Mouse (Mus musculus) small intestine, adult 2 months (tissue): Measurements from ENCODE around the gene Ndufs2. TPM values are rescaled to one million over a fixed set of nuclear protein-coding genes. Genes with fewer than 3 reads are reported as not detected.

Experiments
- H3K27ac ChIP-seq: fragments of 200-500 bp; 2 replicates; pipeline ENCODE4 v1.5.1; 2012; ENCODE audit warnings: low read depth, low read length, control low read depth, inconsistent platforms; ENCODE audit not compliant: insufficient read depth
- H3K27me3 ChIP-seq: fragments of 200-500 bp; 2 replicates; pipeline ENCODE4 v1.6.1; 2012; ENCODE audit warnings: mild to moderate bottlenecking, moderate library complexity, low read length, inconsistent platforms; ENCODE audit not compliant: control insufficient read depth, insufficient read depth
- H3K36me3 ChIP-seq: fragments of 200-500 bp; 2 replicates; pipeline ENCODE4 v1.6.1; 2012; ENCODE audit warnings: mild to moderate bottlenecking, low read length, control low read depth, inconsistent platforms; ENCODE audit not compliant: control insufficient read depth, insufficient read depth
- H3K4me1 ChIP-seq: fragments of 200-500 bp; 2 replicates; pipeline ENCODE4 v1.6.1; 2012; ENCODE audit warnings: low read length, inconsistent platforms, mixed read lengths; ENCODE audit not compliant: control insufficient read depth, insufficient read depth, insufficient read length
- H3K4me3 ChIP-seq: fragments of 200-500 bp; 2 replicates; pipeline ENCODE4 v1.5.1; 2012; ENCODE audit warnings: low read depth, mild to moderate bottlenecking, control low read depth, inconsistent platforms, low read length, moderate library complexity
- CTCF ChIP-seq: fragments of 200-500 bp; IDR thresholded peaks from 2 replicates; pipeline ENCODE4 v1.5.1; 2012; ENCODE audit warnings: low read depth, mild to moderate bottlenecking, control low read depth, inconsistent platforms, low read length, moderate library complexity, mixed read lengths; ENCODE audit not compliant: insufficient replicate concordance, insufficient read length; ENCODE audit errors: extremely low read depth
- POLR2A ChIP-seq: fragments of 200-500 bp; IDR thresholded peaks from 2 replicates; pipeline ENCODE4 v1.6.1; 2012; ENCODE audit warnings: low read depth, mild to moderate bottlenecking, control low read depth, inconsistent platforms, low read length, moderate library complexity
- whole genome bisulfite sequencing: fragments of 180-500 bp; shearing (Covaris S2); methylation state at CpG from one replicate; pipeline ENCODE4 v1.1.7; 2018; 5-methylcytosine and 5-hydroxymethylcytosine counted together
- polyA plus RNA-seq: library from polyadenylated mRNA; depleted of rRNA; stranded (reverse); fragments of >200 nt; gene quantifications from 2 replicates; pipeline ENCODE4 v1.2.3, GENCODE M21; 2012

Gene Ndufs2
- polyA plus RNA-seq, 1 experiment: 116 TPM

DNA sequence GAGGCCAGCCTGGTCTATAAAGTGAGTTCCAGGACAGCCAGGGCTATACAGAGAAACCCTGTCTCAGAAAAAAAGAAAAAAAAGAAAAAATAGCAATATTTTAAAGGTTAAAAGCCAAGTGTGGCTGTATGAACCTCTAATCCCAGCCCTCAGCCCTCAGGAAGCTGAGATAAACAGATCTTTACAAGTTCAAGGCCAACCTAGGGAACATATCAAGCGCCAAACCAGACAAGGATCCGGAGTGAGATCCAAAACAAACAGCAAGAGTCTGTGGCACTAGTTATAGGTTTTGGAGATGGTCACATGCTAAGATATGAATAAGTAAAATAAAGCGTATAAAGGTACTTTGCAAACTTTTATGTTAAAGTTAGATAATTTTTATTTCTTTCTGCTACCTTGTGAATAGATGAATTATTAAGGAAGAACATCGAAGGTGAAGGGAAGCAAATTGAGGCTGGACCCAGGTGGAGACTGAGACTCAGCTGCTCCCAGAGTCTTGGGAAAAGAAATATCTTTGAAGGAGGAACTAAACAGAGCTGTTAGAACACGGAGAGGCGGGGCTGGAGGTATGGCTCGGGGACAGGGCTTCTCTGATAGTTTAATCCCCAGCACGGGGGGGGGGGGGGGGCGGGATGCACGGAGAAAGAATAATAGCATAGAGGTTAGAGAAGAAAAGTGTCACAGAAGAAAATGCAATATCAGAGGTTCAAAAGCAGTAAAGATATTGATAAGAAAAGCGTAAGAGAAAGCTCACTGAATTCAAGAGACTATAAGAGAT is 47.5 kb downstream of the Ndufs2 start:
- Histone ChIP-seq H3K27ac (0 out of 2 replicates have a peak overlapping the region, but pooled peaks have one; percentile 17), H3K27me3 (no peaks in the 10 kb centered on the region), H3K4me3 (no peak overlapping the region), H3K4me1 (peaks cover 8% of the 10 kb centered on the region; the same call in 1 of the 2 replicates), H3K36me3 (no peaks in the 10 kb centered on the region)
- TF ChIP-seq POLR2A (no peak), CTCF (no peak)
- 28% methylated on average over 11 of the region's 11 CpGs for WGBS

DNA sequence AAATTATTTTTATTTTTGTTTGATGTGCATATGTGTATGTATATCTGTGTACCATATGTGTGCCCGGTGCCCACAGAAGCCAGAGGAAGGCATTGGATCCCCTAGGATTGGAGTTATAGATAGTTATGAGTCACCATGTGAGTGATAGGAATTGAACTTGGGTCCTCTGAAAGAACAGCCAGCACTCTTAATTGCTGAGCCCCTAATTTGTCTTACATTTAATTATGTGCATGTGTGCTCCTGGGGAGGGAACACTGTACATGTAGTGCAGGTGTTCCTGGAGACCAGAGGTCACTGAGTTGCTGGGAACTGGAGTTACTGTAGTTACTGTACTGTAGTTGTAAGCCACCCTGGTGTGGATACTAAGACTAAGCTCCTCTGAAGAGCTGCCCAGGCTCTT is 50.4 kb downstream of the Ndufs2 start:
- Histone ChIP-seq H3K27me3 (peaks cover 5% of the 10 kb centered on the region; the same call in 1 of the 2 replicates), H3K36me3 (no peaks in the 10 kb centered on the region), H3K4me1 (peaks cover 11% of the 10 kb centered on the region), H3K4me3 (no peak overlapping the region), H3K27ac (0 out of 2 replicates have a peak overlapping the region, but pooled peaks have one; percentile 2)
- TF ChIP-seq CTCF (no peak), POLR2A (no peak)
- WGBS: 71% methylated on average over 1 of the region's 1 CpGs

DNA sequence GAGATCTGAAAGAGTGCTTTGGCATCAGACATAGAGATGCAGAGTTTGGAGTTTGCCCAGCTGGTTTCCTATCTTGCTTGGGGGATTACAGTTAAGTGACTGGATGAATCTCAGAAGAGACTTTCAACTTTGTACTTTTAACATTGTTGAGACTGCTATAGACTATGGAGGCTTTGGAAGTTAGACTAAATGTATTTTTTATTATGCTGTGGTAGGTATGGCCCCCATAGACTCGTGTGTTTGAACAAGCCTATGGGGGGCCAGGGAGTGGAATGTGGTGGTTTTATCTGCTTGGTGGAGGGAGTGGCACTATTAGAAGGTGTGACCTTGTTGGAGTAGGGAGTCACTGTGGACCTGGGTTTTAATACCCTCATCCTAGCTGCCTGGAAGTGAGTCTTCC is 51.7 kb downstream of the Ndufs2 start:
- TF ChIP-seq POLR2A: no peak
- no peak for TF ChIP-seq CTCF

DNA sequence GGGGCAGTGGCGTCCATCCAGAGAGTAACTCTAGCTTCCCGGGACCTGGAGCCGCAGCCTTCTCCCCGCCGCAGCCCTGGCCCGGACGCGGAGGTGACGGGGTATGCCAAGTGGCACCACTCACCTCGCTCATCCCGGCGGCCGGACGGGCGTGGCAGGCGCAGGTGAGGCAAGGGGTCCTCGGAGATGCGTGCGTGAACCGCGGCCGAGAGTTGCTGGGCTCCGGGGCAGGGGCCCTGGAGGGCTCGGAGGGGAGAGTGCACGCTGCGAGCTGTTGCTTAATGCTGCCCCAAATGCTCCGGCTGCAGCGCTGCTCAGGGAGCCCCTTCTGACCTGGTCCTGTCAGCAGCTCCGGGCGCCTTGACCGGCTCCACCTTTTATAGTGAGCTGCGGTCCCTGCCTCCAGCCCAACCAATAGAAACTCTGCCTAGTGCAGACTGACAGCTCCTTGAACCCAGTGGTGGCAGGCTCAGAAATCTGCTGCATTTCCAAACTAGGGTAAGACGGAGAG is 55.2 kb downstream of the Ndufs2 start, which contains the start of gene Pcp4l1:
Gene Pcp4l1 (minus strand): TSS at position 382 of the 511 bp plus-strand sequence.
- H3K27me3 ChIP-seq: peaks cover 25% of the 10 kb centered on the region
- 1% methylated on average over 33 of the region's 33 CpGs for WGBS
- no peak within 1 kb of the TSS for H3K27ac ChIP-seq

More for the DNA sequence above, 51.7 kb downstream of the Ndufs2 start:
- Histone ChIP-seq H3K27me3 (peaks cover 14% of the 10 kb centered on the region), H3K4me1 (peaks cover 13% of the 10 kb centered on the region), H3K36me3 (no peaks in the 10 kb centered on the region), H3K4me3 (no peak overlapping the region), H3K27ac (peak overlapping the region; percentile 88)
- 23% methylated on average over 1 of the region's 1 CpGs for WGBS

DNA sequence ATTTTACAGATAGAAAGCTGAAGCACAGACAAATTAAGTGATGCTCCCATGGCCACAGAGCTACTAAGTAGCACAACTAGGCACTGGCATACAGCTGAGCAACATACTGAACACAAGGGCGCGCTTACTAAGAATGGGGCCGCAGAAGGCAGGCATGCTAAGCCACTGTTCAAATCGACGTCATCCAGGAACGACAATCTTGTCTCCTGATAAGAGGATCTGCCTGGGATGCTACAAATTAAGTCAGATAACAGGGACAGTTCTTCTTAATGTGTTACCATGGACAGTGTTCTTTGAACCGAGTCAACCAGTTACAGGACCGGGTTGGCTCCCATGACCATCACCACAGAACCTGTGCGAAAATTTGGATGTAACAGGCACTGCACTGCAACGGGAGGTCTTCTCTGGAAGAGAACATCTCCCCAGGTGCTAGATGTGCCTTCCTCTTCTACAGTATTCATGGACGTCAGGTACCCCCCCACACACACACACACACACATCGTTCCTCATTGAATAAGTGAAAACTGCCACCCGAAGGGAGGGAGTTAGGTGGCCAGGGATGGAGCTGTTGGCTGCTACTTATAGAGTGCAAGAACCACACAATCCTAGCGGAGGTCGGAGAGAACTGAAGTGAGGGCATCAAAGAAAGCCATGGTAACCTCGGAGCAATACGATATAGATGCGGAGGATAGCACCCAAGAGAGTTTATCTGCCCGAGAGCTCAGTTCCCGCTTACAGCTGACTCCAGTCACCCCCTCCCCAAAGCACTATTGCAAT is 56.0 kb downstream of the Ndufs2 start:
- H3K36me3 ChIP-seq: no peaks in the 10 kb centered on the region
- no peak for TF ChIP-seq CTCF
- no peak for TF ChIP-seq POLR2A
- peaks cover 16% of the 10 kb centered on the region for H3K4me1 ChIP-seq
- H3K27me3 ChIP-seq: peaks cover 25% of the 10 kb centered on the region
- no peak overlapping the region for H3K27ac ChIP-seq
- WGBS: 21% methylated on average over 20 of the region's 20 CpGs
- peak overlapping the region; percentile 60 for H3K4me3 ChIP-seq

More for the DNA sequence above, 55.2 kb downstream of the Ndufs2 start, which contains the start of gene Pcp4l1:
- Histone ChIP-seq H3K4me1 (peaks cover 16% of the 10 kb centered on the region), H3K36me3 (no peaks in the 10 kb centered on the region), H3K4me3 (peak within 1 kb of the TSS; percentile 60)
- TF ChIP-seq CTCF (no peak), POLR2A (peak; percentile 52)

DNA sequence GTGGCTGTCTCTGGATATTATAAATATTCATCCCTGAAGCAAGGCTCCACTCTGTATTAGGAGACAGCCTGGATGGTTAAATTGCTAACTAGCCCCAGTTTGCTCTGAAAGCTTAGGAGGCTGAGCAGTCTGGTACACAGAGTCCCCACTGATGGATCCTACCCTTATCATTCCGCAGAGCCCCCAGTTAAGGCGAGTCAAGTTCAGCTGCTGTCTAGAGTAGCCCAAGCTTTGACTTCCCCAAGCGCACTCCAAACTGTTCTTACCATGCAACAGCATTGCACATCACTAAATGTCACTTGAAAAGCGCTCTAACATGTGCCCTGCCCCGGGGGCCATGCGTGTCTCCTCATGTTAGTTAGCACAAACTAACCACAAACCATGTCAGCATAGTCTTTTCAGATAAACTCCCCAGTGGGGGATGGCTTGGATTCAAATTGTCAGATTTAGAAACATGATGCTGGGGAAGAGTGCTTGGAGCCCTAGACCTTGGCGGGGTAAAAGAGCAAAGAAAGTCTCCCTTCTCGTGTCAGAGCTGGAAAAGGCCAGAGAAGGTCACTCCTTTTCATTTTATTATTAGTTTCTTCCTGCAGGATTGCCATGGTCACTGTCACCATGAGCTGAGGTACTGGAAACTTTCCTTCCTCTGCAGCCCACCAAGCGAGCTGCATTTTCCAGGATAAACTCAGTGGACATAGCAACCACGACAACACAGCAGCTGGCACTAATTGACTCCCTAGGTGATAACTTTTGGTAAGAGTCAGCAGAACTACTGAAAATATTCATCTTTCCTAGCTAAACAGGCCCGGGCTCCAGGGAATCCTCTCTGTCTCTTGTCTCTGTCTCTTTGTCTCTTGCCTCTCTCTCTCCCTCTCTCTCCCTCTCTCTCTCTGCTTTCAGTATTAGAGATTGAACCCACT is 57.0 kb downstream of the Ndufs2 start:
- WGBS: 60% methylated on average over 11 of the region's 11 CpGs
- peaks cover 13% of the 10 kb centered on the region for H3K4me1 ChIP-seq
- no peak for TF ChIP-seq POLR2A
- no peak for TF ChIP-seq CTCF
- H3K27ac ChIP-seq: no peak overlapping the region
- H3K4me3 ChIP-seq: no peak overlapping the region
- H3K36me3 ChIP-seq: no peaks in the 10 kb centered on the region
- peaks cover 25% of the 10 kb centered on the region for H3K27me3 ChIP-seq
